ENCODE assay signal across 8 mouse cellular contexts in genomic region chr4:49688594-49689288, GRCm38 (mm10). TPM values are rescaled to one million over a fixed set of nuclear protein-coding genes. Genes with fewer than 3 reads are reported as not detected.
A peak's percentile ranks its signal among the peaks of the same experiment; 100 is the strongest.
DNase-seq lines count a peak whose midpoint lies in the region; ATAC-seq and TF ChIP-seq lines count a peak whose summit lies in the region.

No protein-coding gene starts in this region.

- H3K27me3 ChIP-seq in heart, adult 2 months (ENCODE audit: control insufficient read depth, insufficient read depth, low read length): no peaks in the 10 kb centered on the region
- H3K27me3 ChIP-seq in heart, embryonic 12.5 days (replicated peaks): no peaks in the 10 kb centered on the region
- H3K27me3 ChIP-seq in lung, postnatal 0 days (replicated peaks; ENCODE audit: insufficient read depth, low read length): no peaks in the 10 kb centered on the region

- H3K27ac ChIP-seq in heart, adult 2 months: no peak overlapping the region
- no peak overlapping the region for H3K27ac ChIP-seq in heart, embryonic 12.5 days (ENCODE audit: poor library complexity, severe bottlenecking)
- H3K27ac ChIP-seq in cortical plate, adult 2 months (ENCODE audit: insufficient read depth, low read length): no peak overlapping the region
- H3K27ac ChIP-seq in lung, postnatal 0 days (ENCODE audit: low read length): no peak overlapping the region

- 23% methylated on average over 9 of the region's 9 CpGs for WGBS in heart, adult 2 months
- 23% methylated on average over 9 of the region's 9 CpGs for WGBS in heart, embryonic 12.5 days
- WGBS in lung, postnatal 0 days: 24% methylated on average over 9 of the region's 9 CpGs

- H3K36me3 ChIP-seq in heart, adult 2 months (ENCODE audit: control insufficient read depth, insufficient read depth, low read length): no peaks in the 10 kb centered on the region
- no peaks in the 10 kb centered on the region for H3K36me3 ChIP-seq in heart, embryonic 12.5 days
- H3K36me3 ChIP-seq in lung, postnatal 0 days (ENCODE audit: insufficient read depth, low read length): no peaks in the 10 kb centered on the region

- peak; percentile 95 for TF ChIP-seq CTCF in heart, adult 2 months (IDR thresholded peaks at IDR 0.05)
- TF ChIP-seq CTCF in cortical plate, adult 2 months (IDR thresholded peaks at IDR 0.05; ENCODE audit: extremely low read depth, insufficient read depth, low read length): peak; percentile 84
- peak; percentile 87 for TF ChIP-seq CTCF in lung, postnatal 0 days (IDR thresholded peaks at IDR 0.05)

- no peak for TF ChIP-seq POLR2A in heart, adult 2 months (IDR thresholded peaks at IDR 0.05; ENCODE audit: insufficient read depth, low read depth, low read length)
- no peak for TF ChIP-seq POLR2A in cortical plate, adult 2 months (IDR thresholded peaks at IDR 0.05; ENCODE audit: extremely low read depth, insufficient read depth, low read length)

- H3K79me2 ChIP-seq in heart, adult 2 months (replicated peaks; ENCODE audit: control insufficient read depth, insufficient read depth, low read length): no peaks in the 10 kb centered on the region

- H3K4me2 ChIP-seq in heart, embryonic 12.5 days: no peak overlapping the region
- H3K4me2 ChIP-seq in lung, postnatal 0 days (replicated peaks; ENCODE audit: low read depth, low read length): no peak overlapping the region

- no peaks in the 10 kb centered on the region for H3K4me1 ChIP-seq in heart, adult 2 months (ENCODE audit: control insufficient read depth, insufficient read depth, low read length)
- no peaks in the 10 kb centered on the region for H3K4me1 ChIP-seq in heart, embryonic 12.5 days (replicated peaks)
- H3K4me1 ChIP-seq in cortical plate, adult 2 months (ENCODE audit: control insufficient read depth, insufficient read depth, low read length): no peaks in the 10 kb centered on the region
- no peaks in the 10 kb centered on the region for H3K4me1 ChIP-seq in lung, postnatal 0 days (ENCODE audit: insufficient read depth, low read depth, low read length)

- H3K9me3 ChIP-seq in heart, embryonic 12.5 days (replicated peaks): no peaks in the 10 kb centered on the region
- H3K9me3 ChIP-seq in lung, postnatal 0 days (ENCODE audit: low read length): no peaks in the 10 kb centered on the region

- ATAC-seq in heart, embryonic 12.5 days (ENCODE audit: insufficient number of reproducible peaks, low FRiP score): no peak
- ATAC-seq in lung, postnatal 0 days: peak; percentile 35; the same call in 1 of the 2 replicates

- DNase-seq in heart, adult 2 months: peak; percentile 18 to 20
- peak; percentile 43 to 81 for DNase-seq in adrenal gland, adult (ENCODE audit: inconsistent age in 2 of 2, low spot score in 1 of 2)
- peak; percentile 50 to 61 for DNase-seq in heart, postnatal 10 days
- DNase-seq in kidney, postnatal 4 days: peak; percentile 42 to 47
- DNase-seq in lung, postnatal 0 days (ENCODE audit: low spot score): peak; percentile 75
- DNase-seq in right cerebral cortex, adult 2 months (ENCODE audit: low spot score in 2 of 2): peak; percentile 48 to 66

- TF ChIP-seq EP300 in heart, adult 2 months (IDR thresholded peaks at IDR 0.05; ENCODE audit: insufficient read depth, low read depth, low read length): no peak
- no peak for TF ChIP-seq EP300 in lung, postnatal 0 days (IDR thresholded peaks at IDR 0.05)

- intact Hi-C loops in heart, adult 2 months (cut with DNase I): loop anchor here (2.0 kb wide), 1 partner anchor 270 kb away; no protein-coding TSS in a partner anchor
- intact Hi-C loops in heart, postnatal 10 days (cut with DNase I): loop anchor here (1.0 kb wide), 1 partner anchor 270 kb away; no protein-coding TSS in a partner anchor

- H3K9ac ChIP-seq in heart, adult 2 months (ENCODE audit: low read depth, low read length): no peak overlapping the region
- H3K9ac ChIP-seq in heart, embryonic 12.5 days: no peak overlapping the region
- H3K9ac ChIP-seq in lung, postnatal 0 days (replicated peaks; ENCODE audit: low read depth): no peak overlapping the region

- no peak overlapping the region for H3K4me3 ChIP-seq in heart, adult 2 months
- H3K4me3 ChIP-seq in heart, embryonic 12.5 days: no peak overlapping the region
- no peak overlapping the region for H3K4me3 ChIP-seq in cortical plate, adult 2 months (ENCODE audit: insufficient read depth, low read length)
- no peak overlapping the region for H3K4me3 ChIP-seq in lung, postnatal 0 days (ENCODE audit: low read depth, low read length)

RNA-seq across cellular contexts. Expression of gene Ppp3r2, which starts 6.9 kb away (rescaled TPM):
- not detected for total RNA-seq in heart, adult 2 months (2021)
- not detected in 2 replicates for polyA plus RNA-seq in heart, adult 2 months (2012; rRNA removed)
- polyA plus RNA-seq in heart, embryonic 12.5 days (2016; fragmentation: Nextera tagmentation; extraction: Ambion mirVana): 0.09 and 0.10 TPM in 2 replicates
- polyA plus RNA-seq in cortical plate, adult 2 months (2012; rRNA removed): 0.26 and 0.33 TPM in 2 replicates
- not detected for total RNA-seq in heart, postnatal 10 days (2021)
- 0.11 and 0.20 TPM in 2 replicates for polyA plus RNA-seq in lung, postnatal 0 days (2015; fragmentation: Nextera tagmentation; extraction: Ambion mirVana)

RNA-seq across cellular contexts. Expression of gene Rnf20, which starts 56.9 kb away (rescaled TPM):
- total RNA-seq in heart, adult 2 months (2021): 10 to 100 TPM; 34.9 to 36.1 TPM
- 11.8 and 19.8 TPM in 2 replicates for polyA plus RNA-seq in heart, adult 2 months (2012; rRNA removed)
- polyA plus RNA-seq in heart, embryonic 12.5 days (2016; fragmentation: Nextera tagmentation; extraction: Ambion mirVana): 29.2 and 30.2 TPM in 2 replicates
- 67.1 and 67.7 TPM in 2 replicates for polyA plus RNA-seq in cortical plate, adult 2 months (2012; rRNA removed)
- total RNA-seq in heart, postnatal 10 days (2021): 10 to 100 TPM; 36.9 TPM
- 32.6 and 35.3 TPM in 2 replicates for polyA plus RNA-seq in lung, postnatal 0 days (2015; fragmentation: Nextera tagmentation; extraction: Ambion mirVana)

Comparison
In these comparisons a context has a peak if more than half of its experiments do, and no peak if none do; other contexts are left out.
1. DNase-seq: peak in every context shown above with its lines; median percentile 75 in lung, postnatal 0 days; 62 in adrenal gland, adult; 57 in right cerebral cortex, adult 2 months; 56 in heart, postnatal 10 days; 44 in kidney, postnatal 4 days; 19 in heart, adult 2 months.